In genomic region chr3:153282123-153282765, GRCm38 (mm10) we compare ENCODE assay signal across 11 mouse cellular contexts.
DNase-seq lines count a peak whose midpoint lies in the region; ATAC-seq and TF ChIP-seq lines count a peak whose summit lies in the region.
"Had no signal": no experiment of that assay in that cellular context is flagged by ENCODE, and none has a peak within 500 bp of the region (broad histone marks: within the 10 kb centered on the region; RNA-seq: fewer than 3 reads in every experiment).

No protein-coding gene starts in this region.

- H3K36me3 ChIP-seq in hindbrain, postnatal 0 days (ENCODE audit: insufficient read depth, low read length): no peaks in the 10 kb centered on the region

- no peak overlapping the region for H3K27ac ChIP-seq in hindbrain, postnatal 0 days

- H3K9me3 ChIP-seq in hindbrain, postnatal 0 days (ENCODE audit: low read length): no peaks in the 10 kb centered on the region

- intact Hi-C loops in left cerebral cortex, postnatal 4 days (cut with DNase I): no loop called here

- peak; percentile 11 to 12 for DNase-seq in cerebellum, adult 18-20 months
- no peak for DNase-seq in cerebellum, adult 8-10 months
- peak; percentile 64 for DNase-seq in left cerebral cortex, postnatal 4 days
- DNase-seq in left cerebral cortex, adult 9 months (ENCODE audit: low spot score in 2 of 2): no peak
- peak; percentile 5 for DNase-seq in NIH3T3 (ENCODE audit: low read depth)
- peak; percentile 47 for DNase-seq in hindbrain, postnatal 0 days (ENCODE audit: low spot score)
- DNase-seq in thymus, postnatal 10 days (ENCODE audit: low spot score in 2 of 2): no peak
- no peak for DNase-seq in adrenal gland, adult 2 months
- DNase-seq: gastrocnemius, postnatal 10 days; kidney, adult 8-10 months; layer of hippocampus, postnatal 36 days had no signal

- no peak overlapping the region for H3K9ac ChIP-seq in hindbrain, postnatal 0 days (replicated peaks; ENCODE audit: low read length)

- peaks cover 9% of the 10 kb centered on the region for H3K4me1 ChIP-seq in hindbrain, postnatal 0 days (ENCODE audit: insufficient read depth, low read length)

- WGBS in hindbrain, postnatal 0 days: 32% methylated on average over 16 of the region's 16 CpGs

- no peaks in the 10 kb centered on the region for H3K27me3 ChIP-seq in hindbrain, postnatal 0 days (ENCODE audit: insufficient read depth, low read length)

- no peak; the same call in 1 of the 2 replicates for TF ChIP-seq CTCF in hindbrain, postnatal 0 days (IDR thresholded peaks at IDR 0.05; ENCODE audit: low read depth)

- H3K4me2 ChIP-seq in hindbrain, postnatal 0 days (ENCODE audit: low read depth, low read length): peak overlapping the region; percentile 11; the same call in 1 of the 2 replicates

- H3K4me3 ChIP-seq in hindbrain, postnatal 0 days (ENCODE audit: low read length): no peak overlapping the region

- no peak for ATAC-seq in hindbrain, postnatal 0 days

Comparison
In these comparisons a context has a peak if more than half of its experiments do, and no peak if none do; other contexts are left out.
1. DNase-seq: peak in cerebellum, adult 18-20 months (2 of 2), left cerebral cortex, postnatal 4 days (single experiment), NIH3T3 (single experiment) and hindbrain, postnatal 0 days (single experiment); none in cerebellum, adult 8-10 months (single experiment), left cerebral cortex, adult 9 months (0 of 2), thymus, postnatal 10 days (0 of 2) and adrenal gland, adult 2 months (single experiment).